Mouse (Mus musculus): ENCODE data around the gene Igsf3.

Gene Igsf3

DNA sequence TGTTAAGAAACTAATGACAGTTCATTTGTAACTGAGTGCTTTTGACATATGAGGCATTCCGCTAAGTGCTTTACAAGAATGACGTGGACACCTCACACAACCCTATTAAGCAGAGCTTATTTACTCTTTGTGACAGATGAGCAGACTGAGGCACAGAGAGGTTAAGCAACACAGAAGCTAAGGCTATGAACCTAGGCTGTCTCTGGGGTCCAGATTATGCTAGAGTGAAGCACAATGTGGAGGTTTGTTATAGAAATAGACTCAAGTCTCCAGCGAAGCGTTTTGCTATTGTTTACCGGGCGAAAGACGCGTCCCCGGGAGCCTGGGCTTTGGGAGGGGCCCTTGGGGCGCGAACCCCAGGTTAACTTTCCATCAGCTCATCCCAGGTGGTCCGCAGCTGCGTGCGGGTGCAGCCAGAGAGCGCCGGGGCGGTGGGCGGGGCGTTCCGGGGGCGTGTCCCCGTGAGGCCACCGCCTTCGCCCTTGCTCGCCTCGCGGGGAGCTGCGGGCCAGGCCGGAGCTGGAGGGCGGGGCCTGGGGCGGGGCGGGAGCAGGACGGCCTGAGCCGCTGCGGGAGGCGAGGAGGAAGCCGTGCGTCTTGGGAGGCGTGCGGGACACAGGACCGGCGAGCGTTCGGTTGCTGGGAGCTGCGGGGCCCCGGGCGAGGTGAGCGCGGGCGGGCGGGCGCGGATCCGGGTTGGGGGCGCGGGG is at the start of gene Igsf3:
TSS of gene Igsf3 (plus strand) at position 546 of the 710 bp plus-strand sequence.
- peak; percentile 80 for DNase-seq (ENCODE audit: low read depth, low spot score)

- no peak for DNase-seq (ENCODE audit: low read depth, low spot score)
Measured at GRCm38 (mm10) chr3:101327248-101327647, 49.6 kb upstream of the Igsf3 start.

DNA sequence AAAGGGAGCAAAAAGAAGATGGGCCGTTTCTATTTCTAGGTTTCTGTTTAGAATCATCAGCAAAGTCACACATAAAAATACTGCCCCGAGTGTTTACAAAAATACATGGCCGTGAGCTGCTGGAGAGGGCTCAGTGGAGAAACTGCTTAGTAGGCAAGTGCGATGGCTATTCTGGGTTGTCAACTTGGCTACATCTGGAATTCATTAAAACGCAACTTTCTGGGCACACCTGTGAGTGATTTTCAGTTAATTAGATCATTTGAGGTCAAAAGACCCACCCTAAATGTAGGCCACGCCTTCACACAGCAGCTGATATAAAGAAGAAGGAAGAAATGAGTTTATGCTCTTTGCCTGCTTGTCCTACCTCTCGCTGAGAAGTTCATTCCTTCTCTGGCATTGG is 48.3 kb upstream of the Igsf3 start:
- no peak for DNase-seq (ENCODE audit: low read depth, low spot score)

DNA sequence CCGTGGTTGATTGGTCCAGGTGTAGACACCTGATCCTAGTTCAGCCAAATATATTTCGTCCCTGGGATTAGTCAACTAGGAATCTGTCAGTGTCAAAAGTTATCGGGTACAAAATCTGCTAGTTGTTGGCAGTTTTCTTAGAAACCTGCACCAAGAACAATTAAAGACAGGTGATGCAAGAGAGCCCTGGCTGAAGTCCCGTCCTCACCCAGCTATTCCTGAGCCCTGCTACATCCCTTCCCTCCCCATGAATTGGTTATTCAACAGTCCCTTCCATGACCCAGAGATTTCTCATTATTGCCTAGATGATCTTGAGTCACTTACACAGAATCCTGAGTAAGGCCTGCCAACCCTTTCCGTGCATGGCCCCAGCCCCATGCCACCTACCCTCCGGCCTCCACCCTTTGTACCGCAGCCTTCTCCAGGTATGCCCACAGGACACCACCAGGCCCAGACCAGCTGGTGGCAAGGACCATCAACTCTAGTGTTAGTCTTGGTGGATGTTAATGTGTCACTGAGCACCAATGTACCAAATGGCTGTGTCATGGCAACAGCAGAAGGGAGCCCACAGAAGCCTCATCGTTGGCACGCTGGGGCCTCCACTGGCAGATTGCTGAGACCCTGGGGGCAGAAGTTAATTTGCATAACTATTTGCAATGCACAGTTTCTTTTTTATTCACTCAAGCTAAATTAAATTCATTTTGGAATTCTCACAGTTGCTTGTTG is 33.5 kb upstream of the Igsf3 start:
- no peak for DNase-seq (ENCODE audit: low read depth, low spot score)

DNA sequence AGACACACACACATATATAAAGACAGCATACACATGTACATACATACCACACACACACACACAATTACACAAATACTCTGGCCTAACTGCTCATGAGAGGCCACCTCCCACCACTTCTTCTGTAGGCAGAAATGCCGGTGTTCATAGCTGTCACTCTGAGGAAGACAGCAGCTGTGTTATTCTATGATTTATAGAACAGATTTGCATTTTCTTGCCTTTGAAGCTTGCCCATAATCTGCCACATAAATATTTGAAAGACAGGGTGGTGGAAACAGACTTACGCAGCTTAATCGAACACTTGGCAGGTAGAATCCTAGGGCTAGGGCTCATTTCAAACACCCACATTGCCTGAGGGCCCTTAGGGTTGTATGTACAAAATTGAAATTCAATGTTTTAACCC is 32.6 kb upstream of the Igsf3 start:
- no peak for DNase-seq (ENCODE audit: low read depth, low spot score)

- no peak for DNase-seq (ENCODE audit: low read depth, low spot score)
Measured at GRCm38 (mm10) chr3:101345299-101345698, 31.6 kb upstream of the Igsf3 start.

GRCm38 (mm10) chr3:101346806-101347205 is 30.1 kb upstream of the Igsf3 start:
- DNase-seq (ENCODE audit: low read depth, low spot score), result no peak

GRCm38 (mm10) chr3:101348501-101349161 is 28.3 kb upstream of the Igsf3 start:
- no peak for DNase-seq (ENCODE audit: low read depth, low spot score)

DNA sequence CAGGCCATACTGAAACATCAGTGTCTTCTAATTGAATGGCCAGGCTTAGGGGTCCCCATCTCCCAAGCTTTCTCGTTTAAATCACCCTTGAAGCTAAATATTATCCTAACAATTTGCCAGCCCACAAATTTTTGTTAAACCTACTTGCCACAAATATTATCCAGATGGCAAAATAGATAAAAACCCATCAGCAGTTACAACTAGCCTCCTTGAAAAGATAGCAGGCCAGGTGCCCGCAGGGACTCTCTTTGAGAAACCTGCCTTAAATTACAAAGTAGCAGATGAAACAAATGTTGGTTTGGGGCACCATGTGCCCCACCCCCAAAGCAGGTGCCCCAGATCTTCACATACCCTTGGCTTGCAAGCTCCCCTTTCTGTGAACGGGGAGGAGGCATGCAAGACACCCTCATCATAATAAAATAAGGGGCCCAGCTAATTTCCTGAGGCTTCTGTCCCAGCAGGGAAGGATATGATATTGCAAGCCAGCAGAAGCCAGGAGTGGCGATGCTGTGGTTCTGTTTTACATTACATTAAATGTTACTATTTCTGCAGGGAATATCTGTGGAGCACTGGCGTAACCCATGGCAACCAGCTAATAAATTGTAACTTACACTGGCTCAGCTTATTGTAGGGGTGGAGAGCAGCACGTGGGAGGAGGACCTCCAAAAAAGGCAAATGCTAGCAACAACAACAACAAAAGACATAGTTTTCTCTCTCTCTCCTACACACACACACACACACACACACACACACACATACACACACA is 27.2 kb upstream of the Igsf3 start:
- no peak for DNase-seq (ENCODE audit: low read depth, low spot score)

- no peak for DNase-seq (ENCODE audit: low read depth, low spot score)
Measured at GRCm38 (mm10) chr3:101350406-101350805, 26.5 kb upstream of the Igsf3 start.

- DNase-seq (ENCODE audit: low read depth, low spot score), result no peak
Measured at GRCm38 (mm10) chr3:101354490-101354889, 22.4 kb upstream of the Igsf3 start.

DNA sequence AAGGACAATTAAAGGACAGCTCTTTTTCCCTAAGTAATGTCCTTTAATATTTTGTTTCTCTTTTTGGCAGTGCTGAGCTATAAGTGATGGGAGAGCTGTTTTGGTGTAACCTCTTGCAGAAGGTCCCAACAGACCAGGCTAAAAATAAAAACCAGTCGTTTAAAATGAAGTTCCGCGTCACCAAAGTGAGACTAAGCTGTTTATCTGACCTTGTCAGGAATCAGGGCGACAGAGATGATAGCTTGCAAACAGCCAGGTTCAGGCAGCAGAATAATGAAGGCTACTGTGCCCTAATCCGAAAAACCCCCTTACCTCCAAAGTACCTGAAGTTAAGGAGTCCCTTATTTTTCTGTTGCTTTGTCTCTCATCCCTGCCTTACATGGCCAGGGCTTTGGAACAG is 21.2 kb upstream of the Igsf3 start:
- no peak for DNase-seq (ENCODE audit: low read depth, low spot score)

- no peak for DNase-seq (ENCODE audit: low read depth, low spot score)
Measured at GRCm38 (mm10) chr3:101356583-101357553, 20.0 kb upstream of the Igsf3 start.

- no peak for DNase-seq (ENCODE audit: low read depth, low spot score)
Measured at GRCm38 (mm10) chr3:101360832-101361231, 16.1 kb upstream of the Igsf3 start.

- no peak for DNase-seq (ENCODE audit: low read depth, low spot score)
Measured at GRCm38 (mm10) chr3:101362391-101362790, 14.5 kb upstream of the Igsf3 start.

- DNase-seq (ENCODE audit: low read depth, low spot score), result no peak
Measured at GRCm38 (mm10) chr3:101363574-101363973, 13.3 kb upstream of the Igsf3 start.

DNA sequence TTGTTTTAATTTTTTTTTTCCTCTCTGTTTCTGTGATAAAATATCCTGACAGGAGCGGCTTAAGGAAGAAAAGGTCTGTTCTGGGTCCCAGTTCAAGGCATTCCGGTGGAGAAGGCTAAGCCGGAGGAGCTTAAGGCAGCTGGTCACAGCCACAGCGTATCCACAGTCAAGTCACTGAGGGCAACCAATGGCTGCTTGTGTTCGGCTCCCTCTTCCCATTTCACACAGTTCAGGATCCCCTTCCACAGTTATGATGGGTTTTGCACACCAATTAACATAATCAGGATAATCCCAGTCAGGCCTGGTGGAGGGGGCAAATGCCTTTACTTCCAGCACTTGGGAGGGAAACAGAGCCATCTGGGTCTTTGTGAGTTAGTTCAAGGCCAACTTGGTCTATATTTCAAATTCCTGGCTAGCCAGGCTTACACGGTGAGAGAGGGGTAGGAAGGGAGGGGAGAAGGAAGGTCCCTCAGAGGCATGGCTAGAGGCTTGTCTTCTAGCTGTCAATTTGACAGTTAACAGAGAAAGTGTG is 11.7 kb upstream of the Igsf3 start:
- DNase-seq (ENCODE audit: low read depth, low spot score), result no peak

- DNase-seq (ENCODE audit: low read depth, low spot score), result no peak
Measured at GRCm38 (mm10) chr3:101365911-101366310, 11.0 kb upstream of the Igsf3 start.

DNA sequence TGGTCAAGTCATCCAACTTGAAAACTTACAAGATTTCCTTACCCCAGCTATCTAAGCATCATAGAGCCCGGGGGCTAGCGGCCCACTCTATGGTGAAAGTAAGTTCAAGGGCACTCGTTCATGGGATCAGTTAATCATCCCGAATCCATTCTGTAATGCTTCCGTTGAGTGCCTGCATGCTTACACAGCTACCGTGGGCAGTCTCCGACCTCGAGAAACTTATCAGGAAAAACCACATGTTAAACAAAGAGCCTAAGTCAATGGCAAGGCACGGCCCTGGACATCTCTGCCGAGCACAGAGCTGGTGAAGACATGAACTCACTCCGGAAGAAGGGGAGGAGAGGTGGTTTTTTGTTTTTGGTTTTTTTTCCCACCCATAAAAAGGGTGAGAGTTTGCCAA is 9.5 kb upstream of the Igsf3 start:
- no peak for DNase-seq (ENCODE audit: low read depth, low spot score)

GRCm38 (mm10) chr3:101369301-101369881 is 7.5 kb upstream of the Igsf3 start:
- no peak for DNase-seq (ENCODE audit: low read depth, low spot score)

All from c-Kit-negative CD71-positive TER-119-positive erythroid progenitor cells, embryonic 14.5 days (primary cell).